Mouse (Mus musculus): ENCODE measurements around the gene Samd11.

Gene Samd11

DNA sequence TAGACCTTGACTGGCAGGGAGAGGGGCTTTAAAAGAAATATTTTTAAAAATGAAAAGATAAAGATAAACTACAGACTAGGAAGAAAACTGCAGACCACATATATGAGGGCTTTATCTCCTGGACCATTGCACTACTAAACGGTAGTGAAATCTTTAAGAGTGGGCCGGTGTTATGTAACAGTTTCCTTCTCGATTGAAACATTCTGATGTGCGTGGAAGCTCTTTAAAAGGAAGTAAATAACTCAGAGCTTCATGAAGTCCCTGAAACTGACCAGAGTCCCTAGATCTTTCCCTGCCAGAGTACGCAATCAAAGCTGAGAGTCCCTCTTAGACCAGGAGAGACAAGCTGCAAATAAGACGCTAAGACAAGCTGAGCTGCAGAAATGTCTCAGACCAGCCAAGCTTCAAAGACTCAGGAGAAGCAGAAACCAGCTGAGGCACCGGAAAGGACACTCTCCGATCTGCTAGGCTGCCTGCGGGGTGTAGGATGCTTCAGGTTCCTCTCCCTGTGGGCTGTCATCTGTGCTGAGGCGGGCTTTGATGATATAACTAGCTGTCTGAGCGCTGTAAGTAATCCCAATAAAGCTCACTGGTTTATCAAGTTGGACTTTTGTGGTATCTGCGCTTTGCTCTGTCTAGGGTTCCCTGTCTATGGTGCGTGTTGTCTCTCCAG lies 45.4 kb downstream of the Samd11 start:
- no peak for DNase-seq

DNA sequence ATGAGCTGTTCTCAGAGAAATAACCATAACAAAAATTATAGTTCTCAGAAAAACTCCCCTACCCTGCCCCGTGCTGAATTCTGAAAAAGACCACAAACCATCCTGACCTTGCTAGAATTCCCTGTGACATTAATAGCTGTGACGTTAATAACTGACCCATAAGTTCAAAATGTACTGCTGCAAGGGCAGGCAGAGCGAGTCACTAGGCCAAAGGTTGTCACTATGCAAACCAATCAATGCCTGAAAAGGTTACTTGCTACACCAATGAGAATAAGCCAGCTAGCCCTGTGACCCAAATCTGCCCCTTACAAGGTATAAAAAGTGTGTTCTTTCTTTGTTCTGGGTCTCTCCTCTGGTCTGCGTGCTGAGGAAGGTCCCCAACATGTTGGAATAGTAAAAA lies 46.6 kb downstream of the Samd11 start:
- DNase-seq = no peak

GRCm38 (mm10) chr4:156203413-156204131 lies 51.9 kb downstream of the Samd11 start:
- peak; percentile 69 for DNase-seq

DNA sequence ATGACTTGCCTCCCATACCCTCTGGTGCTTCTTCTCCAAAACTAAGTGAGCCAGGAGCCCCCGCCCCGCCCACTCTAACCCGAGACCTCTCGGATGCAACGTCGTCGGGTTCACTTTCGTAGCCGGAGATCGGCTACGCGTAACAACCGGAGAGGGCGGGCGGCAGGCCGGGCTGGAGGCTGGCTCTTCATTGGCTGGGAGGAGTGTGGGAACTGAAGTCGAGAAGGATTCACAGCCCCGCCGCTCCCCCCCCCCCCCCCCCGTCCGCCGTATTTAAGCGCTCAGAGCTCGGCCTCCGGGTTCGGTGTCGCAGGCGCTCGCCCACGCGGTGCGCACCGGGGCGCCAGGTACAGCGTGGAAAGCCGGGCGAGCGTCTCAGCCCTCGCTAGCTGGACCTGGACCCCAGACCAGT lies 52.5 kb downstream of the Samd11 start, which contains the start of gene AW011738:
Gene AW011738 (plus strand): TSS at position 304 of the 412 bp plus-strand sequence.
- DNase-seq = peak; percentile 86

DNA sequence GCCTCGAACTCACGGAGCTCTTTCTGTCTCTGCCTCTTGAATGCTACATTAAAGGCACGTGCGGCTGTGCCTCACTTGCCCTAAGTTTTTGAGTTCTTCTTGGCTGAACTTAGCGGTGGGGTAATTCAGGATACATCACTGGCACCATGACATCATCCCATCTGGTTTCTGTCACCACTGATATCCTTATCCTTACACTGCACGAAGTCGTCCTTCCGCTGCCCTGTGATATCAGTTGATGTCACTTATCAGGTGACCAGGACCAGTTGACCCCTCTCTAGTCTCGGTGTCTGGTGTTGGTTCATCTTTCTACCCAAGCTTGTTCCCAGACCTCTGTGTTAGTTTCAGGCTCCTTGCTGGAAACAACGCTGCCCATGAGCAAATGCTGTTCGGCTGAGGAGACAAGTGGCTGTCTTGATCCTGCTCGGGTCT lies 53.0 kb downstream of the Samd11 start:
- no peak for DNase-seq

DNA sequence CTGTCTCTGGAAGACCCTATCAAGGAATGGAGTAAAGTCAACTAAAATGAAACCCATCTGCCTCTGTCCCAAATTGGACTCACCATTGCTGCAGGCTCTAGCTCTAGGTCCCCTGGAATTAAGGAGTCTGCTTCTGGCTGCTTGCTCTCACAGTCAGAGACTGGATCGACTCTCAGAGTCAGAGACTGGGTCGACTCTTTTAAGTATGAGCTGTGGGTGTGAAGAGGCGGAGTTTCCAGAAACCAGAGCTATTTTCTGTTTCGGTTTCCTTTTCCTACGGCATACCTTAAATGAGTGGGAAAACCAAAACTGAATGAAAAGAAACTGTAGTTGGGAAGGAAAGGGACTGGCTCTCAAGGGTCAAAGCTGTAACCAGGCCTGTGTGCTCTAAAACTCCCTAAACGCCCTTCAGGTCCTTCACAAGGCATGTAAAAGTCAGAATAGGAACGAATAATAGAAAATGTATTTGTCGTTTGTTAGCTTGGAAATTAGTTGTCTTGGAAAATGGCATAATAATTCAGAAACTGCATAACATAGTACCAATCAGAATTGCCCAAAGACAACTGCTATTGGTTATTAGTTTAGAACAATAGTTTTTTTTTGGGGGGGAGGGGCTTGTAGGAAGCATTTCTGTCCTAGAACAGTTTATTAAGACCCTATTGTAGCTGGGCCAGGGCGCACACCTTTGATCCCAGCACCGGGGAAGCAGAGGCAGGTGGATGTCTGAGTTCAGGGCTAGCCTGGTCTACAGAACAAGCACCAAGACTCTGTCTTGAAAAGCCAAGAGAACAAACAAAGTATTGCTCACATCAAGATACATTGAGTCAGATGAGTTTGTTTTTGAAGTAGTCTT lies 54.6 kb downstream of the Samd11 start, which contains the start of gene Isg15:
Gene Isg15 (minus strand): TSS at position 196 of the 853 bp plus-strand sequence.
- DNase-seq = no peak

DNA sequence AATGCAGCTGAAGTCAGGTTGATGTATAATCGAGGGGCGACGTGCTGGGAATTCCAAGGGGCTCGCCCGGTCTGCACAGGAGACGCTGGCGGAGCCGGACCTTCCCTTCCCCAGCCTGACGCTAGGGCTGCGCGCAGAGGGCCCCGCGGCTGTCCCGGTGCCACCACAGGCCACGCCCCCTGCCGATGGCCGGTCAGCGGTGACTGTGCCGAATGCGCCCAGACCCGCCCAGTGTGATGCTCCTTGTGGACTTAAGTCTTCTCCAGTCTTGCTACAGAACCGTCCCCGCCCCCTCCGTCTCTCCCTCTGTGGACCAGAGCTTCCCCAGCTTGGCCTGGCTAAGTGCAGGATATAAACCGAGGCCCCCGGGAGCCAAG lies 57.6 kb downstream of the Samd11 start:
- peak; percentile 97 for DNase-seq

DNA sequence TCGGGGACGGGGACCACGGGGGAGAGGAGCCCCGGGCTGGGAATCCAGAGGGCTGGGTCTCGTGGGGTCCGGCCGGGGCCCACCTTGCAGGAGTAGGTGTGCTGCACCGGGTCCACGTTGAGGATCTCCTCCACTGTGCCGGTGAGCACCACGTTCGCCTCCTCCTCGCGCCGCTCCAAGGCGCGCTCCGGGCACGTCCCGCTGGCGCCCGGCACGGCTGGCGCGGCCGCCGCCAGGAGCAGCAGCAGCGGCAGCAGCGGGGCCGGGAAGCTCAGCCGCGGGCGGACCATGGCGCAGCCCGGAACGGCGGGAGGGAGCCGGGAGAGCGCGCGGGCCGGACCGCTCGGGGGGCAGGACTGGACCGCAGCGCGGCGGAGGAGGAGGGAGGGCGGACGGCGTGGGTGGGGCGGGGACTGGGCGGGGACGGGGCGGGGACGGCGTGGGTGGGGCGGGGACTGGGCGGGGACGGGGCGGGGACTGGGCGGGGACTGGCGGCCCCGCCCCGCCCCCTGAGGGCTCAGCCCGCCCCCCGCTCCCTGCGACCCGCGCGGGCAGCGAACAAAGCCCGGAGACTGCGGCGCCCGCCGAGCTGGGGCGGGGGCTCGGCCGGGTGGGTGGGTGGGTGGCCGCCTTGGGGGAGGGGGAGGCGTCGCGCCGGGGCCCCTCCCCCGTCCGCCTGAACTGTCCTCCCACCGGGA lies 58.2 kb downstream of the Samd11 start, which contains the start of gene Agrn:
Gene Agrn (minus strand): TSS at position 358 of the 698 bp plus-strand sequence.
- DNase-seq = peak; percentile 88
